Mouse (Mus musculus): Measurements from ENCODE around the gene Ttc33. TPM values are rescaled to one million over a fixed set of nuclear protein-coding genes. Genes with fewer than 3 reads are reported as not detected.

Gene Ttc33
- polyA plus RNA-seq (2015; fragmentation: Nextera tagmentation; extraction: Ambion mirVana) = 37.7 and 40.2 TPM in 2 replicates

- Histone ChIP-seq H3K4me3 (replicated peaks) (peak within 1 kb of the TSS; percentile 99), H3K27ac (replicated peaks) (peak within 1 kb of the TSS; percentile 91), H3K27me3 (no peaks in the 10 kb centered on the region), H3K4me1 (peaks cover 18% of the 10 kb centered on the region), H3K9me3 (replicated peaks) (no peaks in the 10 kb centered on the region), H3K36me3 (peaks cover 8% of the 10 kb centered on the region; the same call in 1 of the 2 replicates), H3K4me2 (replicated peaks) (peak within 1 kb of the TSS; percentile 67), H3K9ac (peak within 1 kb of the TSS; percentile 81)
- 1% methylated on average over 55 of the region's 55 CpGs for WGBS
- ATAC-seq (ENCODE audit: insufficient number of reproducible peaks, low FRiP score, low TSS enrichment, low read depth) = peak; percentile 74
Observed at GRCm38 (mm10) chr15:5185366-5186292, at the start of gene Ttc33. Gene Ttc33 (plus strand): TSS chr15:5185525.

GRCm38 (mm10) chr15:5138021-5138856 lies 47.1 kb upstream of the Ttc33 start:
- peak; percentile 43; the same call in 1 of the 2 replicates for ATAC-seq (ENCODE audit: insufficient number of reproducible peaks, low FRiP score, low TSS enrichment, low read depth)
- Histone ChIP-seq H3K9me3 (replicated peaks) (no peaks in the 10 kb centered on the region), H3K4me1 (peaks cover 8% of the 10 kb centered on the region), H3K9ac (no peak overlapping the region), H3K27ac (replicated peaks) (no peak overlapping the region), H3K4me2 (replicated peaks) (peak overlapping the region; percentile 13; the same call in 1 of the 2 replicates), H3K36me3 (no peaks in the 10 kb centered on the region), H3K4me3 (replicated peaks) (no peak overlapping the region), H3K27me3 (no peaks in the 10 kb centered on the region)
- 47% methylated on average over 9 of the region's 9 CpGs for WGBS

- no peak overlapping the region for H3K4me2 ChIP-seq (replicated peaks)
- H3K27me3 ChIP-seq = no peaks in the 10 kb centered on the region
- 79% methylated on average over 2 of the region's 2 CpGs for WGBS
- no peak overlapping the region for H3K27ac ChIP-seq (replicated peaks)
- peaks cover 8% of the 10 kb centered on the region for H3K4me1 ChIP-seq
- no peak overlapping the region for H3K4me3 ChIP-seq (replicated peaks)
- no peaks in the 10 kb centered on the region for H3K9me3 ChIP-seq (replicated peaks)
- no peak overlapping the region for H3K9ac ChIP-seq
- no peaks in the 10 kb centered on the region for H3K36me3 ChIP-seq
- ATAC-seq (ENCODE audit: insufficient number of reproducible peaks, low FRiP score, low TSS enrichment, low read depth) = no peak
Observed at GRCm38 (mm10) chr15:5139366-5139765, 46.0 kb upstream of the Ttc33 start.

- H3K4me1 ChIP-seq = peaks cover 12% of the 10 kb centered on the region
- H3K9ac ChIP-seq = no peak overlapping the region
- H3K36me3 ChIP-seq = no peaks in the 10 kb centered on the region
- no peak overlapping the region for H3K27ac ChIP-seq (replicated peaks)
- no peaks in the 10 kb centered on the region for H3K27me3 ChIP-seq
- no peaks in the 10 kb centered on the region for H3K9me3 ChIP-seq (replicated peaks)
- no peak for ATAC-seq (ENCODE audit: insufficient number of reproducible peaks, low FRiP score, low TSS enrichment, low read depth)
- no peak overlapping the region for H3K4me3 ChIP-seq (replicated peaks)
- H3K4me2 ChIP-seq (replicated peaks) = no peak overlapping the region
- WGBS = 85% methylated on average over 7 of the region's 7 CpGs
Observed at GRCm38 (mm10) chr15:5139863-5140262, 45.5 kb upstream of the Ttc33 start.

- H3K9ac ChIP-seq = no peak overlapping the region
- ATAC-seq (ENCODE audit: insufficient number of reproducible peaks, low FRiP score, low TSS enrichment, low read depth) = no peak
- H3K27ac ChIP-seq (replicated peaks) = no peak overlapping the region
- H3K4me3 ChIP-seq (replicated peaks) = no peak overlapping the region
- peaks cover 17% of the 10 kb centered on the region for H3K4me1 ChIP-seq
- no peak overlapping the region for H3K4me2 ChIP-seq (replicated peaks)
- no peaks in the 10 kb centered on the region for H3K27me3 ChIP-seq
- no peaks in the 10 kb centered on the region for H3K9me3 ChIP-seq (replicated peaks)
- no peaks in the 10 kb centered on the region for H3K36me3 ChIP-seq
Observed at GRCm38 (mm10) chr15:5140357-5140756, 45.0 kb upstream of the Ttc33 start.

GRCm38 (mm10) chr15:5142047-5142446 lies 43.3 kb upstream of the Ttc33 start:
- no peak for ATAC-seq (ENCODE audit: insufficient number of reproducible peaks, low FRiP score, low TSS enrichment, low read depth)
- Histone ChIP-seq H3K36me3 (no peaks in the 10 kb centered on the region), H3K9me3 (replicated peaks) (no peaks in the 10 kb centered on the region), H3K27ac (replicated peaks) (no peak overlapping the region), H3K9ac (no peak overlapping the region), H3K4me2 (replicated peaks) (no peak overlapping the region), H3K4me3 (replicated peaks) (no peak overlapping the region), H3K27me3 (no peaks in the 10 kb centered on the region), H3K4me1 (peaks cover 22% of the 10 kb centered on the region)
- WGBS = 64% methylated on average over 5 of the region's 5 CpGs

- H3K4me3 ChIP-seq (replicated peaks) = no peak overlapping the region
- no peak overlapping the region for H3K27ac ChIP-seq (replicated peaks)
- H3K9me3 ChIP-seq (replicated peaks) = no peaks in the 10 kb centered on the region
- H3K4me2 ChIP-seq (replicated peaks) = no peak overlapping the region
- no peak for ATAC-seq (ENCODE audit: insufficient number of reproducible peaks, low FRiP score, low TSS enrichment, low read depth)
- H3K36me3 ChIP-seq = no peaks in the 10 kb centered on the region
- no peaks in the 10 kb centered on the region for H3K27me3 ChIP-seq
- no peak overlapping the region for H3K9ac ChIP-seq
- H3K4me1 ChIP-seq = peaks cover 22% of the 10 kb centered on the region
- WGBS = 55% methylated on average over 5 of the region's 5 CpGs
Observed at GRCm38 (mm10) chr15:5142714-5143113, 42.6 kb upstream of the Ttc33 start.

GRCm38 (mm10) chr15:5143361-5144020 lies 41.8 kb upstream of the Ttc33 start, which contains the start of gene Prkaa1:
Gene Prkaa1 (plus strand): TSS chr15:5143861.
- H3K27me3 ChIP-seq = no peaks in the 10 kb centered on the region
- peak; percentile 89 for ATAC-seq (ENCODE audit: insufficient number of reproducible peaks, low FRiP score, low TSS enrichment, low read depth)
- peak within 1 kb of the TSS; percentile 58 for H3K4me2 ChIP-seq (replicated peaks)
- H3K27ac ChIP-seq (replicated peaks) = peak within 1 kb of the TSS; percentile 90
- H3K9ac ChIP-seq = peak within 1 kb of the TSS; percentile 78
- H3K4me3 ChIP-seq (replicated peaks) = peak within 1 kb of the TSS; percentile 69
- no peaks in the 10 kb centered on the region for H3K9me3 ChIP-seq (replicated peaks)
- H3K36me3 ChIP-seq = no peaks in the 10 kb centered on the region
- H3K4me1 ChIP-seq = peaks cover 17% of the 10 kb centered on the region
- WGBS = under 1% methylated on average over 77 of the region's 80 CpGs

- WGBS = under 1% methylated on average over 61 of the region's 61 CpGs
- peak overlapping the region; percentile 90 for H3K27ac ChIP-seq (replicated peaks)
- H3K4me1 ChIP-seq = peaks cover 24% of the 10 kb centered on the region
- ATAC-seq (ENCODE audit: insufficient number of reproducible peaks, low FRiP score, low TSS enrichment, low read depth) = peak; percentile 80
- H3K9ac ChIP-seq = peak overlapping the region; percentile 78
- no peaks in the 10 kb centered on the region for H3K36me3 ChIP-seq
- H3K27me3 ChIP-seq = no peaks in the 10 kb centered on the region
- H3K4me2 ChIP-seq (replicated peaks) = peak overlapping the region; percentile 58
- peak overlapping the region; percentile 69 for H3K4me3 ChIP-seq (replicated peaks)
- no peaks in the 10 kb centered on the region for H3K9me3 ChIP-seq (replicated peaks)
Observed at GRCm38 (mm10) chr15:5144021-5144778, 41.1 kb upstream of the Ttc33 start.

- Histone ChIP-seq H3K36me3 (no peaks in the 10 kb centered on the region), H3K27ac (replicated peaks) (no peak overlapping the region; the same call in 1 of the 2 replicates), H3K4me3 (replicated peaks) (peak overlapping the region; percentile 69), H3K4me2 (replicated peaks) (peak overlapping the region; percentile 58), H3K9me3 (replicated peaks) (no peaks in the 10 kb centered on the region), H3K9ac (no peak overlapping the region), H3K4me1 (peaks cover 26% of the 10 kb centered on the region), H3K27me3 (no peaks in the 10 kb centered on the region)
- no peak for ATAC-seq (ENCODE audit: insufficient number of reproducible peaks, low FRiP score, low TSS enrichment, low read depth)
- WGBS = 42% methylated on average over 9 of the region's 9 CpGs
Observed at GRCm38 (mm10) chr15:5145196-5145945, 40.0 kb upstream of the Ttc33 start.

Measured in embryonic facial prominence, embryonic 15.5 days (tissue).